Mouse (Mus musculus) kidney, embryonic 14.5 days (tissue): ENCODE results near the gene Atrip. TPM values are rescaled to one million over a fixed set of nuclear protein-coding genes. Genes with fewer than 3 reads are reported as not detected.

Experiments
- ATAC-seq: fragments of 200-750 bp; cut with Nextera tagmentation; 2 replicates; pipeline ENCODE4 v1.8.0; 2017; ENCODE audit warnings: moderate number of reproducible peaks, mild to moderate bottlenecking, moderate TSS enrichment, moderate library complexity; ENCODE audit not compliant: low FRiP score, low TSS enrichment
- H3K27ac ChIP-seq: fragments of 300-500 bp; sonication (generic); 2 replicates; pipeline ENCODE4 v1.5.1; 2014; ENCODE audit warnings: low read depth, mild to moderate bottlenecking, low read length, moderate library complexity, mixed read lengths
- H3K27me3 ChIP-seq: fragments of 300-500 bp; sonication (generic); 2 replicates; pipeline ENCODE4 v1.6.1; 2014; ENCODE audit warnings: mild to moderate bottlenecking, low read length; ENCODE audit not compliant: control insufficient read depth, insufficient read depth
- H3K36me3 ChIP-seq: fragments of 300-500 bp; sonication (generic); 2 replicates; pipeline ENCODE4 v1.6.1; 2014; ENCODE audit warnings: low read length, mixed read lengths; ENCODE audit not compliant: control insufficient read depth, insufficient read depth
- H3K4me1 ChIP-seq: fragments of 300-500 bp; sonication (generic); 2 replicates; pipeline ENCODE4 v1.6.1; 2014; ENCODE audit warnings: low read length, mixed read lengths; ENCODE audit not compliant: control insufficient read depth, insufficient read depth
- H3K4me2 ChIP-seq: fragments of 300-500 bp; sonication (generic); replicated peaks from 2 replicates; pipeline ENCODE4 v1.6.1; 2014; ENCODE audit warnings: low read depth, mild to moderate bottlenecking, low read length
- H3K4me3 ChIP-seq: fragments of 300-500 bp; sonication (generic); 2 replicates; pipeline ENCODE4 v1.5.1; 2014; ENCODE audit warnings: mild to moderate bottlenecking, low read length
- H3K9ac ChIP-seq: fragments of 300-500 bp; sonication (generic); 2 replicates; pipeline ENCODE4 v1.6.1; 2014; ENCODE audit warnings: low read depth, mild to moderate bottlenecking, low read length, moderate library complexity
- H3K9me3 ChIP-seq: fragments of 300-500 bp; sonication (generic); 2 replicates; pipeline ENCODE4 v1.6.1; 2016; ENCODE audit warnings: low read length; ENCODE audit not compliant: control insufficient read depth
- WGBS: fragments of 180-500 bp; shearing (Covaris S2); extraction: QIAGEN DNeasy Blood & Tissue Kit; methylation state at CpG from one replicate; pipeline ENCODE4 v1.1.7; 2014; 5-methylcytosine and 5-hydroxymethylcytosine counted together
- polyA plus RNA-seq: library from polyadenylated mRNA; unstranded; fragments of >200 nt; fragmentation: Nextera tagmentation; extraction: Ambion mirVana; gene quantifications from 2 replicates; pipeline ENCODE4 v1.2.1, GENCODE M21; 2014

Atrip gene
- polyA plus RNA-seq, 1 experiment from 2014 or later = 30.7 TPM

GRCm38 (mm10) chr9:109082124-109082800 lies 8.3 kb upstream of the Atrip start, which contains the start of the genes Ccdc51 and Tma7:
TSS of gene Ccdc51 (plus strand) at chr9:109082493.
TSS of gene Tma7 (minus strand) at chr9:109082587.
- under 1% methylated on average over 37 of the region's 37 CpGs for WGBS
- Histone ChIP-seq H3K4me2 (peak within 1 kb of the TSS; percentile 75), H3K4me3 (peak within 1 kb of the TSS; percentile 79), H3K9me3 (no peaks in the 10 kb centered on the region), H3K9ac (peak within 1 kb of the TSS; percentile 90), H3K27me3 (no peaks in the 10 kb centered on the region), H3K27ac (peak within 1 kb of the TSS; percentile 73), H3K4me1 (peaks cover 10% of the 10 kb centered on the region), H3K36me3 (peaks cover 21% of the 10 kb centered on the region)
- peak; percentile 97 for ATAC-seq

GRCm38 (mm10) chr9:109081749-109082123 lies 7.8 kb upstream of the Atrip start:
- ATAC-seq = peak; percentile 47; the same call in 1 of the 2 replicates
- Histone ChIP-seq H3K4me3 (peak overlapping the region; percentile 79), H3K27me3 (no peaks in the 10 kb centered on the region), H3K27ac (peak overlapping the region; percentile 73), H3K9me3 (no peaks in the 10 kb centered on the region), H3K36me3 (peaks cover 21% of the 10 kb centered on the region), H3K4me1 (peaks cover 10% of the 10 kb centered on the region), H3K9ac (peak overlapping the region; percentile 90), H3K4me2 (peak overlapping the region; percentile 75)
- WGBS = 4% methylated on average over 11 of the region's 11 CpGs

GRCm38 (mm10) chr9:109080516-109080915 lies 6.6 kb upstream of the Atrip start:
- H3K4me3 ChIP-seq = no peak overlapping the region; the same call in 1 of the 2 replicates
- H3K4me1 ChIP-seq = peaks cover 10% of the 10 kb centered on the region
- 92% methylated on average over 3 of the region's 3 CpGs for WGBS
- peaks cover 21% of the 10 kb centered on the region for H3K36me3 ChIP-seq
- no peak overlapping the region for H3K9ac ChIP-seq
- ATAC-seq = no peak
- H3K27ac ChIP-seq = no peak overlapping the region
- H3K4me2 ChIP-seq = peak overlapping the region; percentile 75; the same call in 1 of the 2 replicates
- H3K9me3 ChIP-seq = no peaks in the 10 kb centered on the region
- H3K27me3 ChIP-seq = no peaks in the 10 kb centered on the region

- Histone ChIP-seq H3K4me3 (no peak overlapping the region), H3K9ac (no peak overlapping the region), H3K27ac (no peak overlapping the region), H3K27me3 (no peaks in the 10 kb centered on the region), H3K4me1 (peaks cover 8% of the 10 kb centered on the region), H3K9me3 (no peaks in the 10 kb centered on the region), H3K4me2 (no peak overlapping the region), H3K36me3 (peaks cover 79% of the 10 kb centered on the region)
- whole genome bisulfite sequencing = 91% methylated on average over 3 of the region's 3 CpGs
- ATAC-seq = no peak
These were observed 5.7 kb downstream of the Atrip start for GRCm38 (mm10) chr9:109068095-109068735.

GRCm38 (mm10) chr9:109060898-109061295 lies 13.0 kb downstream of the Atrip start:
- H3K4me1 ChIP-seq = peaks cover 4% of the 10 kb centered on the region; the same call in 1 of the 2 replicates
- no peak overlapping the region for H3K27ac ChIP-seq
- no peak for ATAC-seq
- no peaks in the 10 kb centered on the region for H3K27me3 ChIP-seq
- H3K4me2 ChIP-seq = no peak overlapping the region
- no peaks in the 10 kb centered on the region for H3K9me3 ChIP-seq
- no peak overlapping the region for H3K4me3 ChIP-seq
- H3K9ac ChIP-seq = no peak overlapping the region
- 89% methylated on average over 5 of the region's 5 CpGs for WGBS
- peaks cover 76% of the 10 kb centered on the region for H3K36me3 ChIP-seq

GRCm38 (mm10) chr9:109060184-109060897 lies 13.6 kb downstream of the Atrip start:
- Histone ChIP-seq H3K4me1 (peaks cover 8% of the 10 kb centered on the region; the same call in 1 of the 2 replicates), H3K4me2 (no peak overlapping the region), H3K27ac (peak overlapping the region; percentile 90; the same call in 1 of the 2 replicates), H3K9ac (no peak overlapping the region), H3K9me3 (no peaks in the 10 kb centered on the region), H3K36me3 (peaks cover 71% of the 10 kb centered on the region), H3K27me3 (no peaks in the 10 kb centered on the region), H3K4me3 (no peak overlapping the region)
- ATAC-seq = 0 out of 2 replicates have a peak, but pooled peaks have one; percentile 0
- 92% methylated on average over 16 of the region's 16 CpGs for WGBS

GRCm38 (mm10) chr9:109059136-109059903 lies 14.6 kb downstream of the Atrip start, which contains the start of gene Trex1:
TSS of gene Trex1 (minus strand) at chr9:109059734.
- peak within 1 kb of the TSS; percentile 50 for H3K4me2 ChIP-seq
- H3K9ac ChIP-seq = peak within 1 kb of the TSS; percentile 62
- no peaks in the 10 kb centered on the region for H3K9me3 ChIP-seq
- H3K27me3 ChIP-seq = no peaks in the 10 kb centered on the region
- peak within 1 kb of the TSS; percentile 90; the same call in 1 of the 2 replicates for H3K27ac ChIP-seq
- peak; percentile 79 for ATAC-seq
- WGBS = 16% methylated on average over 15 of the region's 15 CpGs
- H3K4me3 ChIP-seq = peak within 1 kb of the TSS; percentile 36
- peaks cover 14% of the 10 kb centered on the region; the same call in 1 of the 2 replicates for H3K4me1 ChIP-seq
- peaks cover 61% of the 10 kb centered on the region for H3K36me3 ChIP-seq
